Mouse (Mus musculus): ENCODE results near the gene Tet3. TPM values are rescaled to one million over a fixed set of nuclear protein-coding genes. Genes with fewer than 3 reads are reported as not detected.

Tet3 gene
- total and polyA plus RNA-seq, 2 experiments from 2014 or later, result 27.7 to 49.4 TPM

GRCm38 (mm10) chr6:83326394-83326736 is 132.5 kb downstream of the Tet3 start:
- Histone ChIP-seq H3K4me2 (ENCODE audit: low read depth) (peak overlapping the region; percentile 70), H3K36me3 (ENCODE audit: insufficient read depth) (peaks cover 13% of the 10 kb centered on the region), H3K4me1 (ENCODE audit: insufficient read depth) (peaks cover 8% of the 10 kb centered on the region), H3K27me3 (ENCODE audit: insufficient read depth, low read length) (no peaks in the 10 kb centered on the region), H3K4me3 (ENCODE audit: low read depth, low read length) (peak overlapping the region; percentile 90), H3K9me3 (ENCODE audit: low read length) (no peaks in the 10 kb centered on the region), H3K27ac (ENCODE audit: low read depth, low read length) (peak overlapping the region; percentile 89), H3K9ac (peak overlapping the region; percentile 92)
- no peak for DNase-seq
- 4% methylated on average over 6 of the region's 6 CpGs for WGBS
- no peak for ATAC-seq
- TF ChIP-seq CTCF (IDR thresholded peaks at IDR 0.05; ENCODE audit: low read depth), result 0 out of 2 replicates have a peak, but pooled peaks have one; percentile 7

GRCm38 (mm10) chr6:83325525-83326393 is 133.1 kb downstream of the Tet3 start, which contains the start of the genes Mthfd2 and Mob1a:
Gene Mthfd2, minus strand, starts transcription at chr6:83325908.
Gene Mob1a, plus strand, starts transcription at chr6:83326016.
- WGBS, result 1% methylated on average over 63 of the region's 65 CpGs
- Histone ChIP-seq H3K27me3 (ENCODE audit: insufficient read depth, low read length) (no peaks in the 10 kb centered on the region), H3K4me3 (ENCODE audit: low read depth, low read length) (peak within 1 kb of the TSS; percentile 90), H3K4me2 (ENCODE audit: low read depth) (peak within 1 kb of the TSS; percentile 70), H3K4me1 (ENCODE audit: insufficient read depth) (peaks cover 8% of the 10 kb centered on the region), H3K36me3 (ENCODE audit: insufficient read depth) (peaks cover 8% of the 10 kb centered on the region), H3K9ac (peak within 1 kb of the TSS; percentile 92), H3K9me3 (ENCODE audit: low read length) (no peaks in the 10 kb centered on the region), H3K27ac (ENCODE audit: low read depth, low read length) (peak within 1 kb of the TSS; percentile 89)
- peak; percentile 25 for TF ChIP-seq CTCF (IDR thresholded peaks at IDR 0.05; ENCODE audit: low read depth)
- peak; percentile 94 for DNase-seq
- ATAC-seq, result peak; percentile 99

- H3K9ac ChIP-seq, result no peak overlapping the region
- no peak for TF ChIP-seq CTCF (IDR thresholded peaks at IDR 0.05; ENCODE audit: low read depth)
- no peak overlapping the region for H3K4me2 ChIP-seq (ENCODE audit: low read depth)
- no peaks in the 10 kb centered on the region for H3K9me3 ChIP-seq (ENCODE audit: low read length)
- 75% methylated on average over 8 of the region's 8 CpGs for WGBS
- no peak for ATAC-seq
- H3K4me1 ChIP-seq (ENCODE audit: insufficient read depth), result peaks cover 8% of the 10 kb centered on the region
- no peak for DNase-seq
- H3K27ac ChIP-seq (ENCODE audit: low read depth, low read length), result no peak overlapping the region
- H3K36me3 ChIP-seq (ENCODE audit: insufficient read depth), result no peaks in the 10 kb centered on the region; the same call in 1 of the 2 replicates
- no peak overlapping the region for H3K4me3 ChIP-seq (ENCODE audit: low read depth, low read length)
- no peaks in the 10 kb centered on the region for H3K27me3 ChIP-seq (ENCODE audit: insufficient read depth, low read length)
These were observed 135.0 kb downstream of the Tet3 start for GRCm38 (mm10) chr6:83323652-83324419.

- no peaks in the 10 kb centered on the region for H3K9me3 ChIP-seq (ENCODE audit: low read length)
- no peaks in the 10 kb centered on the region for H3K36me3 ChIP-seq (ENCODE audit: insufficient read depth)
- no peak overlapping the region for H3K4me3 ChIP-seq (ENCODE audit: low read depth, low read length)
- 59% methylated on average over 2 of the region's 2 CpGs for whole genome bisulfite sequencing
- H3K9ac ChIP-seq, result no peak overlapping the region
- no peak for TF ChIP-seq CTCF (IDR thresholded peaks at IDR 0.05; ENCODE audit: low read depth)
- H3K4me2 ChIP-seq (ENCODE audit: low read depth), result no peak overlapping the region
- DNase-seq (no peak), ATAC-seq (no peak)
- no peaks in the 10 kb centered on the region for H3K27me3 ChIP-seq (ENCODE audit: insufficient read depth, low read length)
- H3K27ac ChIP-seq (ENCODE audit: low read depth, low read length), result no peak overlapping the region
- peaks cover 8% of the 10 kb centered on the region for H3K4me1 ChIP-seq (ENCODE audit: insufficient read depth)
These were observed 136.1 kb downstream of the Tet3 start for GRCm38 (mm10) chr6:83322794-83323193.

GRCm38 (mm10) chr6:83321927-83322326 is 137.0 kb downstream of the Tet3 start:
- Histone ChIP-seq H3K27me3 (ENCODE audit: insufficient read depth, low read length) (no peaks in the 10 kb centered on the region), H3K9ac (no peak overlapping the region), H3K4me2 (ENCODE audit: low read depth) (no peak overlapping the region), H3K27ac (ENCODE audit: low read depth, low read length) (no peak overlapping the region), H3K36me3 (ENCODE audit: insufficient read depth) (no peaks in the 10 kb centered on the region), H3K4me3 (ENCODE audit: low read depth, low read length) (no peak overlapping the region), H3K4me1 (ENCODE audit: insufficient read depth) (peaks cover 3% of the 10 kb centered on the region), H3K9me3 (ENCODE audit: low read length) (no peaks in the 10 kb centered on the region)
- ATAC-seq (no peak), DNase-seq (no peak)
- no peak for TF ChIP-seq CTCF (IDR thresholded peaks at IDR 0.05; ENCODE audit: low read depth)
- 76% methylated on average over 1 of the region's 1 CpGs for WGBS

GRCm38 (mm10) chr6:83317108-83317741 is 141.7 kb downstream of the Tet3 start:
- DNase-seq, result peak; percentile 95
- H3K4me1 ChIP-seq (ENCODE audit: insufficient read depth), result 0 out of 2 replicates have a peak, but pooled peaks cover 4% of the 10 kb centered on the region
- under 1% methylated on average over 52 of the region's 52 CpGs for WGBS
- peak overlapping the region; percentile 70 for H3K9ac ChIP-seq
- peak; percentile 79 for TF ChIP-seq CTCF (IDR thresholded peaks at IDR 0.05; ENCODE audit: low read depth)
- no peaks in the 10 kb centered on the region for H3K27me3 ChIP-seq (ENCODE audit: insufficient read depth, low read length)
- H3K9me3 ChIP-seq (ENCODE audit: low read length), result no peaks in the 10 kb centered on the region
- ATAC-seq, result peak; percentile 100
- H3K27ac ChIP-seq (ENCODE audit: low read depth, low read length), result peak overlapping the region; percentile 24
- H3K4me3 ChIP-seq (ENCODE audit: low read depth, low read length), result peak overlapping the region; percentile 58
- peak overlapping the region; percentile 58 for H3K4me2 ChIP-seq (ENCODE audit: low read depth)
- H3K36me3 ChIP-seq (ENCODE audit: insufficient read depth), result 0 out of 2 replicates have a peak, but pooled peaks cover under 1% of the 10 kb centered on the region

Data from forebrain, postnatal 0 days (tissue).